Mouse (Mus musculus): ENCODE data around the gene Usf2. TPM values are rescaled to one million over a fixed set of nuclear protein-coding genes. Genes with fewer than 3 reads are reported as not detected.

The Usf2 gene
- total RNA-seq (2023; ENCODE audit: inconsistent age): 124 to 171 TPM (median 156 TPM) in 4 replicates

DNA sequence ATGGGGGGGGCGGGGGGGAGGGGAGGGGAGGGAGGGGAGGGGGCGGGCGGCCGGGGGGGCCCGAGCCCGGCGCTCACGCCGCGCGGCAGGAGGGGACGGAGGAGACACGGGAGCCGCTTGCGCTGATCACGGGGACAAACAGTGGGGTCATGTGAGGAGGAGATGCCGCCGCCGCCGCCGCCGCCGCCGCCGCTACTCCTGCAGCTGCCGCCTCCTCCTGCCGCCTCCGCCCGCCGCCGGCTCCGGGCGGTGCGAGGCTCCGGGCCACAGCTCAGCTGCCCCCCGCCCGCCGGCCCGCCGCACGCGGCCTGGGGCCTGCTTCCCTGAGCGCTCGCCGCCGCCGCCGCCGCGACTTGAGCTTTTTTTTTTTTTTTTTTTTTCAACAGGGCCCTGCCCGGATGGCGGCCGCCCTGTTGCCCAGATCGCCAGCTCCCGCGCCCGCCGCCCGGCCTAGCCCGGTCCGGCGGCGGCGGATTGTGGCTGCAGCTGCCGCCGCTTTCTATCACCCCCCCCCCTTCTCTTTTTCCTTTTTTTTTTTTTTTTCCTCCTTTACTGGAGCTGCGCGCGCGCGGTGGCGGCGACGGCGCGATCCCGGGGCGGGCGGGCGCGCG lies at the start of gene Usf2:
Usf2 (minus strand) TSS at position 48 of the 611 bp plus-strand sequence.

DNA sequence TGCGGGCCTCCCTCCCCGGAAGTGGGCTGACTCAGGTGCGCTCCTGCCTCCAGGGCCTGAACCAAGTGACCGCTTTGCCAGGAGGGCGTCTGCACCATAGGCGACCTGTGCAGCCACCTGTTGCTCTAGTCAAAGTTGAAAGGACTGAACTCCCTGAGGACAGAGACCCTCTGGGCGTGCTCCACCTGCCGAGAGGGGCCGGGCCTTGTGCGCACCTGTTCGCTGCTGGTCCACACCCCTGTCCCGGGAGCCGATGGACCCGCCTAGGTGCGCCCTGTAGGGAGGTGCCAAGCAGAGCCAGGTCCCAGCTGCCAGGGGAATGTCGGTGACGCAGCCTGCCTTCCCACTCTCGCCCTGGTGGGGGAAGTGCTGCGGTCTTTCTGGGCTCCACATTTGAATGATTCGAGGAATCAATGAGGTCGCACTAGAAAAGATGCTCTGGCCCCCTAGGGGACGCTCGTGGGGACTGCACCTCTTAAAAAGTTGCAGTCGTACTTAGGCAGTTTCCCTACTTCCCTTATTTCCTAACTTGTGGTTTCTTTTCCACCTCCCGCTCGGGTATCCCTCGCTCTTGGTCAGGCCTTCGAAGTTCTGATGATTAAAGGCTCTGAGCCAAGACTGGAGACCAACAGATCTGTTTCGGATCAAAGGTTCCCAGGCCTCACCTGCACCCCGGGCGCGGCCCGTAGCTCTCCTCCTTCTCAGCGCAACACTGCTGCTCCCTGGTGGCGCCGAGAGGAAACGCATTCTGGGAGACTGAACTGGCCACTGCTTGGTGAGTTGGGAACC lies 17.1 kb upstream of the Usf2 start, which contains the start of gene Fam187b:
Fam187b (plus strand) TSS at position 290 of the 789 bp plus-strand sequence.

GRCm38 (mm10) chr7:30973251-30973500 lies 16.6 kb upstream of the Usf2 start, which contains the start of gene Lsr:
TSS of gene Lsr (minus strand) at chr7:30973464.

GRCm38 (mm10) chr7:30943909-30944635 lies 12.5 kb downstream of the Usf2 start, which contains the start of gene Hamp:
TSS of gene Hamp (minus strand) at chr7:30944032.

DNA sequence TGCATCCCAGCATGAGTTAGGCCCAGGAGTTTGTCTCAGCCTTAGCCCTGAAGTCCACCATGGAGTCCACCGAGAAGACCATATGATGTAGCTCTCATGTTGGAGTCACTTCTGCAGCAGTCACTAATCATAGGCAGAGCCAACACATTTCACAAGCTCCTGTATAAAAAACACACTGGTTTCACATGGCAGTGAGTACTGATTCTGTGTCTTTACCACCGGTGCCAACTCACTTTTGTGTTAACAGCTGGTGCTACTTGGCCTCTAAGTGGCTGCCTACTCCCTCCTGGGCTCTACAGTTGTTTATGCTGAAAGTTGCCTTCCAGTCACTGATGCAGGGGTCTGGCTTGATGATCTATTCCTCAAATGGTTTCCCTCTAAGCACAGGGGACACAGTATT lies 32.0 kb downstream of the Usf2 start, which contains the start of gene Hamp2:
Hamp2 (minus strand) TSS at position 101 of the 400 bp plus-strand sequence.

DNA sequence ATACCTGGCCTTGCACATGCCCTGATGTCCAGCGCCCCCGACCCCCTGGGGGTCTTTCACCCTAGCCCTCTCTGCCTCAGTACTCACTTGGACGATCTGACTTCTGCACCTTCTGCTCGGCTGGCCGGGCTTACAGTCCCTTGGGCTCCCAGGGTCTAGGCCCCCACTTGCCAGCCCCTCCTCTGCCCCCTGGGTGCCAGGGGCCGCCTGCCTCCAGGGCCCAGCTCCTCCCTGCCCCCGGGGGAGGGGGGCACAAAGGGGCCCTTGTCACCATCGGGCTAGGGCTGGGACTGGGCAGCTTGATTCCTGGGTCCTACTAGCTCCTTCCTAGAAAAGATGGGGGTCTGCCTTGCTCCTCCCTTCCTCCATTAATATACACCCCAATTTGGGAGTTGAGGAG lies 41.9 kb downstream of the Usf2 start, which contains the start of gene Mag:
Mag (minus strand) TSS at position 142 of the 400 bp plus-strand sequence.

Other genes starting within 250 kb of the Usf2 start
- 0.30 to 1.6 TPM (median 0.54 TPM) in 4 replicates for gene Atp4a, start 244.6 kb downstream of the Usf2 start, total RNA-seq (2023; ENCODE audit: inconsistent age)
- gene Tmem147, start 227.3 kb downstream of the Usf2 start, total RNA-seq (2023; ENCODE audit: inconsistent age): 43.1 to 54.2 TPM (median 51.1 TPM) in 4 replicates
- not detected in 4 replicates for gene Gapdhs, start 213.1 kb downstream of the Usf2 start, total RNA-seq (2023; ENCODE audit: inconsistent age)
- gene Sbsn, start 205.3 kb downstream of the Usf2 start, total RNA-seq (2023; ENCODE audit: inconsistent age): 2.7 to 5.7 TPM (median 2.9 TPM) in 4 replicates
- gene Dmkn, start 193.0 kb downstream of the Usf2 start, total RNA-seq (2023; ENCODE audit: inconsistent age): not detected in 4 replicates
- not detected in 4 replicates for gene Krtdap, start 168.9 kb downstream of the Usf2 start, total RNA-seq (2023; ENCODE audit: inconsistent age)
- 11.4 to 15.1 TPM (median 13.7 TPM) in 4 replicates for gene Ffar2, start 133.0 kb downstream of the Usf2 start, total RNA-seq (2023; ENCODE audit: inconsistent age)
- gene Ffar3, start 100.6 kb downstream of the Usf2 start, total RNA-seq (2023; ENCODE audit: inconsistent age): 0.84 to 1.7 TPM (median 1.0 TPM) in 4 replicates
- gene Ffar1, start 95.2 kb downstream of the Usf2 start, total RNA-seq (2023; ENCODE audit: inconsistent age): 21.3 to 27.3 TPM (median 25.8 TPM) in 4 replicates
- gene Cd22, start 76.5 kb downstream of the Usf2 start, total RNA-seq (2023; ENCODE audit: inconsistent age): 1,045 to 1,202 TPM (median 1,120 TPM) in 4 replicates
- gene Mag, start 41.9 kb downstream of the Usf2 start, total RNA-seq (2023; ENCODE audit: inconsistent age): 0.21 to 0.26 TPM in 2 of 4 replicates, not detected in the others
- gene Hamp2, start 32.1 kb downstream of the Usf2 start, total RNA-seq (2023; ENCODE audit: inconsistent age): not detected in 4 replicates
- not detected in 4 replicates for gene Hamp, start 12.8 kb downstream of the Usf2 start, total RNA-seq (2023; ENCODE audit: inconsistent age)
- gene Lsr, start 16.7 kb upstream of the Usf2 start, total RNA-seq (2023; ENCODE audit: inconsistent age): 1.6 to 2.2 TPM (median 1.9 TPM) in 4 replicates
- 0.35 TPM in 1 of 4 replicates, not detected in the others for gene Fam187b, start 17.0 kb upstream of the Usf2 start, total RNA-seq (2023; ENCODE audit: inconsistent age)
- 102 to 124 TPM (median 116 TPM) in 4 replicates for gene Fxyd5, start 85.7 kb upstream of the Usf2 start, total RNA-seq (2023; ENCODE audit: inconsistent age)
- not detected in 4 replicates for gene Fxyd7, start 94.7 kb upstream of the Usf2 start, total RNA-seq (2023; ENCODE audit: inconsistent age)
- not detected in 4 replicates for gene Fxyd1, start 100.4 kb upstream of the Usf2 start, total RNA-seq (2023; ENCODE audit: inconsistent age)
- not detected in 4 replicates for gene Lgi4, start 102.5 kb upstream of the Usf2 start, total RNA-seq (2023; ENCODE audit: inconsistent age)
- gene Fxyd3, start 119.9 kb upstream of the Usf2 start, total RNA-seq (2023; ENCODE audit: inconsistent age): not detected in 4 replicates
- gene Hpn, start 158.5 kb upstream of the Usf2 start, total RNA-seq (2023; ENCODE audit: inconsistent age): 0.51 to 2.1 TPM in 2 of 4 replicates, not detected in the others
- gene Scn1b, start 170.2 kb upstream of the Usf2 start, total RNA-seq (2023; ENCODE audit: inconsistent age): 0.58 to 1.4 TPM (median 0.89 TPM) in 4 replicates
- 241 to 263 TPM (median 254 TPM) in 4 replicates for gene Gramd1a, start 199.1 kb upstream of the Usf2 start, total RNA-seq (2023; ENCODE audit: inconsistent age)

All from B cell, adult (primary cell).